8 mouse cellular contexts compared by ENCODE assay signal in genomic region chr9:40456191-40456590, GRCm38 (mm10).
A peak's percentile ranks its signal among the peaks of the same experiment; 100 is the strongest.
DNase-seq lines count a peak whose midpoint lies in the region; ATAC-seq and TF ChIP-seq lines count a peak whose summit lies in the region.

No protein-coding gene starts in this region.

- no peaks in the 10 kb centered on the region for H3K27me3 ChIP-seq in forebrain, embryonic 16.5 days (replicated peaks; ENCODE audit: control insufficient read depth, insufficient read depth, low read length)
- H3K27me3 ChIP-seq in intestine, embryonic 16.5 days (replicated peaks; ENCODE audit: control insufficient read depth, insufficient read depth, low read length) = no peaks in the 10 kb centered on the region

- H3K9ac ChIP-seq in forebrain, embryonic 16.5 days (replicated peaks; ENCODE audit: low read depth, low read length) = peak overlapping the region; percentile 85
- H3K9ac ChIP-seq in intestine, embryonic 16.5 days (ENCODE audit: low read depth, low read length) = peak overlapping the region; percentile 79

- H3K27ac ChIP-seq in gastrocnemius, adult 2 months = peak overlapping the region; percentile 84
- peak overlapping the region; percentile 84 for H3K27ac ChIP-seq in forebrain, embryonic 16.5 days (ENCODE audit: low read length)
- peak overlapping the region; percentile 69 for H3K27ac ChIP-seq in intestine, embryonic 16.5 days (ENCODE audit: low read length)

- H3K9me3 ChIP-seq in forebrain, embryonic 16.5 days (ENCODE audit: control insufficient read depth, low read length) = no peaks in the 10 kb centered on the region
- no peaks in the 10 kb centered on the region for H3K9me3 ChIP-seq in intestine, embryonic 16.5 days (ENCODE audit: control insufficient read depth, low read length)

- peak; percentile 85 for ATAC-seq in forebrain, embryonic 16.5 days
- peak; percentile 80 for ATAC-seq in intestine, embryonic 16.5 days

- intact Hi-C loops in gastrocnemius, adult 2 months (cut with DNase I) = loop anchor here (5.0 kb wide), 1 partner anchor 39 kb away; no protein-coding TSS in a partner anchor

- peak; percentile 29 for DNase-seq in gastrocnemius, adult 2 months
- no peak for DNase-seq in gastrocnemius, adult 8-10 months (ENCODE audit: low spot score in 2 of 2)
- DNase-seq in adrenal gland, postnatal 36 days = peak; percentile 84 to 88
- DNase-seq in lung, postnatal 25 days (ENCODE audit: low spot score) = peak; percentile 49
- peak; percentile 18 for DNase-seq in skeletal muscle tissue, adult 2 months (ENCODE audit: low read depth, low spot score)
- no peak for DNase-seq in yolk sac, embryonic 10.5 days (ENCODE audit: low spot score)

- H3K4me2 ChIP-seq in forebrain, embryonic 16.5 days (ENCODE audit: low read length) = peak overlapping the region; percentile 100
- H3K4me2 ChIP-seq in intestine, embryonic 16.5 days (ENCODE audit: low read depth, low read length) = peak overlapping the region; percentile 88

- 0% methylated on average over 7 of the region's 7 CpGs for WGBS in forebrain, embryonic 16.5 days
- whole genome bisulfite sequencing in intestine, embryonic 16.5 days = 3% methylated on average over 7 of the region's 7 CpGs

- H3K4me3 ChIP-seq in gastrocnemius, adult 2 months = peak overlapping the region; percentile 86
- H3K4me3 ChIP-seq in forebrain, embryonic 16.5 days (replicated peaks; ENCODE audit: low read length) = peak overlapping the region; percentile 79
- H3K4me3 ChIP-seq in intestine, embryonic 16.5 days (ENCODE audit: low read length) = peak overlapping the region; percentile 68

- peaks cover 21% of the 10 kb centered on the region for H3K4me1 ChIP-seq in forebrain, embryonic 16.5 days (replicated peaks; ENCODE audit: control insufficient read depth, insufficient read depth, low read length)
- peaks cover 12% of the 10 kb centered on the region; the same call in 1 of the 2 replicates for H3K4me1 ChIP-seq in intestine, embryonic 16.5 days (ENCODE audit: control insufficient read depth, insufficient read depth, low read length)

- H3K36me3 ChIP-seq in forebrain, embryonic 16.5 days (ENCODE audit: control insufficient read depth, insufficient read depth) = no peaks in the 10 kb centered on the region
- H3K36me3 ChIP-seq in intestine, embryonic 16.5 days (ENCODE audit: control insufficient read depth, insufficient read depth, low read length) = no peaks in the 10 kb centered on the region

- TF ChIP-seq CTCF in gastrocnemius, adult 2 months (IDR thresholded peaks at IDR 0.05) = no peak

Comparison
In these comparisons a context has a peak if more than half of its experiments do, and no peak if none do; other contexts are left out.
1. DNase-seq: peak in gastrocnemius, adult 2 months (single experiment), adrenal gland, postnatal 36 days (2 of 2), lung, postnatal 25 days (single experiment) and skeletal muscle tissue, adult 2 months (single experiment); none in gastrocnemius, adult 8-10 months (0 of 2) and yolk sac, embryonic 10.5 days (single experiment).
2. Peak in every context shown above with its lines, with median percentiles within 50 percentile points of each other: H3K27ac ChIP-seq and H3K4me3 ChIP-seq.